Mouse (Mus musculus): Measurements from ENCODE around the gene Apobec2.

Gene Apobec2

DNA sequence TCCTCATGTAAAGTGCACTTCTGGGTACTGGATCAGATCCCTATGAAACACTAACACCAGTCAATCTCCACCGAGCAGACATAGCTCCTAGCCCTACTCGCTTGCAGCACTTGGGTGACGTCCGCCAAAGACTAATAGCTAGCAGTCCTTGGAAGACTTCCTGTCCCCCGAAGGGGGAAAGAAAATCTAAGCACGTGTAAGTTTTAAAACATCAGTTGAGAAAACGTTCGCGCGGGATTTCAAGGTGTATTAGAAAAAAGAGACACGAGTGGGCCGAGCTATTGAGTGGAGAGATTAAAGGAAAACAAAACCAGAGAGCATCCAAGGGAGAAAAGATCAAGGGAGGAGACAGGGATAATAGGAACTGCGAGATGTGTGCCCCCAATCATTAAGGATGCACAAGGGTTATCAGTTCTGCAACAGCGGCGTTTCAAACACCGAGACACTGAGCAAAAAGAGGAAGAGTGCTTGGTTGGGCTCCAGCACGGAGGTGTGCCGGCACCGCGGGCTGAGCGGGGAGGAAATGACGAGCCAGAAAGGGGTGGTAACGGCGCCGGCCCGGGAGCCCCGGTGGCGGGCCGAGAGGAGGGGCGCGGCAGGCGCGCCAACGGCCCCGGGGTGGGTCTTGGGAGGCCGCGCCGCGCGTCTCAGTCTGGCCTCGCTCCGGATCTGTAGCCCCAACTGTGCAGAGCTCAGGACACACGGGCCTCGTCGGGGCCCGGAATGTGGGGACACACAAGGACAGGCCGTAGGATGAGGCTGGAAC is 24.0 kb downstream of the Apobec2 start:
- DNase-seq (ENCODE audit: low spot score) = peak; percentile 62

DNA sequence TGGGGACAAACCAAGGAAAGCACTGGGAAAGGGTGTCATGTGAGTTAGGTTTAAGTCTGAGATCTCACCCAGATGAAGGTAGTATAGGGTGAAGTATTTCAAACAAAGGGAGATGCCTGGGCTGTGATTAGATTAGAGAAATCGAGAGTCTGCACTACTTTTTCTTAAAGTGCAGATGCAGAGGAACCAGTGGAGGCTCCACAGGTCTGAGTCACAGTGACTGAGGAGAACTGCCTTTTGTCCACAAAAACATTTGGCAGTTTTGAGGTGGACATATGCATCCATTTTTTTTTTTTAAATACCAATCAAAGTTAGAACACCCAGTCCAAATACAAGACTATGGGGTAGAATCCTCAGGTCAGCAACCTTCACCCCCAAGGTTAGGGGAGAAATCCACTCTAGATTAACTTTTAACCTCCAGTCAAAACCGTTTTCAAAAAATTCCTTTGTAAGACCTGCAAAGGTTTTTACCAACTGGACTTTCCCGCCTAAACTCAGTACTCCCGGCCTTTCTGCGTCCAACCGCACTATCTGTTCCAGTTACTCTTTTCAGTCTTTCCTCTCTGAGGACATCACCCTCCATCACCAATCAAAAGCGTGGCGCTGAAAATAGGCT is 24.7 kb downstream of the Apobec2 start:
- DNase-seq (ENCODE audit: low spot score) = no peak

DNA sequence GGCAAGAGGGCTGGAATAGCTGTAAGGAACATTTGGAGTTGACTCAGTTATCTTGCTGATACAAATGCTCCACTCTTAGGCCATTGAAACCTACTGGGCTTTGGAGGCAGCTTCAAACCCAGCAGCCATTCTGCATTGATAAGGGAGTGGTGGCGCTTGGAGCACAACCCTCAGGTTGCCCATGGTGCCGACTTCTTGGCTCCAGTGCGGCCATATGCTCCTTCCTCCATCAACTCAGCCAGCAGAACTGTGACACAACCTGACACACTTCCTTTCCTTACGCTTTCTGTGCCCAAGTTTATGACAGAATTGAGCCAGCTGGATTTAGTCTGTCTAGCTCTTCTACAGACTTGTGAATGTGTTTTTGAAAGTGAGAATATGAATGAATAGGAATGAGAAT is 25.6 kb downstream of the Apobec2 start:
- DNase-seq (ENCODE audit: low spot score) = no peak

DNA sequence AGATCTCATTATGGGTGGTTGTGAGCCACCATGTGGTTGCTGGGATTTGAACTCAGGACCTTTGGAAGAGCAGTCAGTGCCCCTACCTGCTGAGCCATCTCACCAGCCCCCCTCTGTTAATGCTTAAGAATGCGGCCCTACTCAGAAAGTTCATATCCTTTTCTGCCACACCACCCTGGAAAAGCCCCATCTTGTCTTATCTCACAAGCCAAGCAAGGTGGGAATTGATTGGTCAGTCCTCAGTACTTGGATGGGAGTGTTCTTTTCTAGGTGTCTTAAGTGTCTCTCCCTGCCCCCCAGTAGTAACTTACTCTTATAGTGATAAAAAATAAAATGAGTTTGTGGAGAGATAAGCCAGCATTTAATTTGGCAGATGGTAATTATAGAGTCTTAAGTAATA is 28.0 kb downstream of the Apobec2 start:
- DNase-seq (ENCODE audit: low spot score) = no peak

DNA sequence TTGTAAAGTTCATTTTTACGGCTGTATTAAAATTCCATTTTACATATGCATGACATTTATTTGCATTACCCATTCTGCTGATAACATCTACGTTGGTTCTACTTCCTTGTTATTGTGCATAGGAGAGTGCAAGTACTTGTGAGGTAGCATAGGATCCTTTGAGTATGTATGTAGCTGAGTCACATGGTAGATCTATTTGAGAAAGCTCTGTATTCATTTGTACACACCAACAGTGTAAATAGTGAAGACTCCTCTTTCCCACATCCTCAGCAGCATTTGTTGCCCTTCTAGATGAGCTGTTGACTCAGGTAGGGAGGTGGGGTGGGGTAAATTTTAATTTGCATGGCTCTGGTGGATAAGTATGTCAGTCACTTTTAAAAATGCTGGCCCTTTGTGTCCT is 28.9 kb downstream of the Apobec2 start:
- DNase-seq (ENCODE audit: low spot score) = no peak

DNA sequence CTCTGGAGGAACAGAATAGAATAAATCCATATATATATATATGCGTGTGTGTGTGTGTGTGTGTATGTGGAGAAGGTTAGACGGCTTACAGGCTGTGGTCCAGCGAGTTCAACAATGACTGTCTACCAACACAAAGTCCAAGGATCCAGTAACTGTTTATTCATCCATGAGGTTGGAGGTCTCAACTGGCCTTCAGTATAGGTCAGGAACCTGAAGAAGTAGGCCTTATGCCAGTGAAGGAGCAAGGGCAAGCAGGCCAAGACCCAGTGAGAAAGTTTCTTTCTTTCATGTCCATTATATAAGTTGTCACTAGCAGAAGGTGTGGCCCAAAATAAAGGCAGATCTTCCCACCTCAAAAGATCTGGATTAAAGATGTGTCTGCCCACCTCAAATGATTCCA is 30.0 kb downstream of the Apobec2 start:
- no peak for DNase-seq (ENCODE audit: low spot score)

DNA sequence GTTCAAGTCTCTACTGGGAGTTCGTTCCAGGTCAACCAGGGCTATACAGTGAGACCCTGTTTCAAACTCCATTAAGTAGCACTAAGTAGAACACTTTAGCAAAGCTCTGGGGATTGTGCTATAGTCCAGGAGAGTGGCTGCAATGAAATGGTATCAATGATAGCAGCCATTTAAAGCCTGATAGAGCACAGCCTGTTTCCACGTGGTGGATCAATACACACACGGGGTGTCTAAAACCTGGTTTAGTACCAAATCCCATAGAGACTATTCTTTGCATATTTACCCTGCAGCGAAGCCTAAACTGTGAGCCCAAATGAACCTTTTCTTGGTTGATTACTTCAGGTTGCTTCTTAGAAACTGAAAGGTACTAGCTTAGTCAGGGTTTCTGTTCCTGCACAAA is 31.0 kb downstream of the Apobec2 start:
- no peak for DNase-seq (ENCODE audit: low spot score)

DNA sequence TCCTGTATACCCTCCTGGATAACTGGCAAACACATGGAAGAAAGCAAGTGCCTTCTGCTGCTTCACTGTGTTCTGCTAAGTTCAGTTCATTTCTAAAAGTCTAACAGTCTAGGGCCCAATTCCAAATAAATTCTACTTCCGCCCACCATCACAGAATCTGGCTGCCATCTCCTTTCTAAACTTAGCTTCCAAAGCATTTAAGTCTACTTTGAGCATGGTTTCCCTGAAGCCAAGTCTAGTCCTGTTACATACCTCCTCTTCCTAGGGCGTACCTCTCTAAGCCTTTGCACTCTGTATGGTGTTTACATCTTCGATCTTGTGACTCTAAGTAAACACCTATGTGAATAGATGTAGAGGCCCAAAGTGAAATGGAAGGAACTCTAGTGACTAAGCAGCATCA is 40.1 kb downstream of the Apobec2 start:
- no peak for DNase-seq (ENCODE audit: low spot score)

DNA sequence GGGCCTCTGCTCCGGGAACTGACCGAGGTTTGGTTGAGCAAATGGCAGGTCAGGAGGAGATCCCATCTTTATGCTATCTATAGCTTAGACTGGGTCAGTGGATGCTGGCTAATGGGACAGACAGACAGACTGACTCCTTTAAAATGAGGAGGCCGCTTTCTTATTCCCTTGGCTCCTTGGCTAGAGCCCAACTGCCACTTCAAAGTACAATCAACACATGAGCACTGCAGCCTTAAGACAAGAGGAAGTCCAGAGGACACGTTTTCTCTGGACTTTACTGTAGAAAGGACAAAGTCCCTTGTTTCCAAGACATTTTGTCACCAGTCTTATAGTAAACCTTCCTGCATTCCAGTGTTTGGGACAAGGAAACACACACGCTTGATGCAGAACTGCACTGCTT is 41.3 kb downstream of the Apobec2 start:
- DNase-seq (ENCODE audit: low spot score) = no peak

DNA sequence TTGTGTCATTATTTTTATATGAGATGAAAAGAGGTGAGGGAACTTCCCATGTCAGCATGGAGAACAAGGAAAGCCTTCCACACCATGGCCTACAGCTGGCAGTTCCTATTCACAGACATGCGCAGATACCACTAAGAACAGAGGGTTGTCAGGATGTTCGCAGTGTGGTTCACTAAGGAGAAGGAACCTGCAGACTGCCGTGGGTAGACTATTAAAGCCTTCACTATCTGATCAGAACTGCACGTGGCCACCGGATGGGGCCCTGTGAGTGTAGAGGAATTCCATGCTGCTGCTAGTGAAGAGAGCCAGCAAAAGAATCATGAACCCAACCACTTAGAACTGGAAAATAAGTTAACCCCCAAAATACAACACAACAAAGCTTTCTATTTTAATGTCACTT is 43.3 kb downstream of the Apobec2 start:
- no peak for DNase-seq (ENCODE audit: low spot score)

DNA sequence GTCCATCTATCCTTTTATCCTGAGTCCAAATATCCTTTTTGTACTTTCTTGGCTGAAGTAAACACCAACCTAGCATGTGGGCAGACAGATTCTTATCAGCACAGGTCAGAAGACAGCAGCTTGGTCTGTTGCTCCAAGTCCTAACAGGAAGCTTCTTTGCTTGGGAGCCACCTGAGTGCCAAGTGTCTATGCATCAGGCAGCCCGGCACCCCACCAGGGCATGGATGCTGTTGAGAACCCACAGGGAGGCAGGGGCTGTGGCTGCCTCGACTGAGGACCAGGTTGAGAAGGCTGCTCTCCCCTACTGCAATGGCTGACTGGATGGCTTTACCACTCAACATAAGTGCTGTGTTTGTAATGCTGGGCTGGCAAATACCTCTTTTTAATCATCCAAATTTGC is 44.1 kb downstream of the Apobec2 start:
- no peak for DNase-seq (ENCODE audit: low spot score)

DNA sequence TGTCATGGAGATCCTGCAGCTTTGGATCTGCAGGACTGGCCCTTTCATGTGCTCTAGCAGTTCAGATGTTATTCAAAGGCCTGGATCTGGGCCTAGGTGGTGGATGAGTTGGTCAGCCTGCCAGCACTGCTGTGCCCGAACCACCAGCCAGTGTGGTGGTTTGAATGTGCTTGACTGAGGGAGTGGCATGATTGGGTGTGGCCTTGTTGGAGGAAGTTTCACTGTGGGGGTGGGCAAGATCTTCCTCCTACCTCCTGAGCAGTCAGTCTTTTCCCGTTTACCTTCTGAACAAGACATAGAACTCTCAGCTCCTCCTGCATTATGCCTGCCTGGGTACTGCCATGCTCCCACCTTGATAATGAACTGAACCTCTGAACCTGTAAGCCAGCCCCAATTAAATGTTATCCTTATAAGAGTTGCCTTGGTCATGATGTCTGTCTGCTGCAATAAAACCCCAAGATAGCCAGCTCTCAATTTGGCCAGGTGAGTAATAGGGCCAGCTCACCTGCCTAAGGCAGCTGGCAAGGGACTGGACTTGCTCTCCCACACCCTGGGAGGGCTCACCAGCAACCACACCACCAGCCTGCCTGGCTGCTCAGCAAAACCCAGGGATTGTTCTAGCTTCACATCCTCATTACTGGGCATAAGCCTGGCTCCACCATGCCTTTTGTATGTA is 46.8 kb downstream of the Apobec2 start:
- no peak for DNase-seq (ENCODE audit: low spot score)

DNA sequence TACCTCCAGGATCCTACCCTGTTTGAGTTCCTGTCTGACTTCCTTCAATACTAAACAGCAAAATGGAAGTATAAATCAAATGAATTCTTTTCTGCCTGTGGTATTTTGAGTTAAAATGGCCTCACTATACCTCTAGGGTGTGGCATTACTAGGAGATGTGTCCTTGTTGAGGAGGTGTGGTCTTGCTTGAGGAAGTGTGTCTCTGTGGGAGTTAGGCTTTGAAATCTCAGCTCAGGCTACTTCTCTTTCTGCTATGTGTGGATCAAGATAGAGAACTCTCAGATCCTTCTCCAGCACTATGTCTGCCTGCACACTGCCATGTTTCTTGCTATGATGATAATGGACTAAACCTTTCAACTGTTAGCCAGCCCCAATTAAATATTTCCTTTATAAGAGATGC is 53.7 kb downstream of the Apobec2 start:
- DNase-seq (ENCODE audit: low spot score) = no peak

DNA sequence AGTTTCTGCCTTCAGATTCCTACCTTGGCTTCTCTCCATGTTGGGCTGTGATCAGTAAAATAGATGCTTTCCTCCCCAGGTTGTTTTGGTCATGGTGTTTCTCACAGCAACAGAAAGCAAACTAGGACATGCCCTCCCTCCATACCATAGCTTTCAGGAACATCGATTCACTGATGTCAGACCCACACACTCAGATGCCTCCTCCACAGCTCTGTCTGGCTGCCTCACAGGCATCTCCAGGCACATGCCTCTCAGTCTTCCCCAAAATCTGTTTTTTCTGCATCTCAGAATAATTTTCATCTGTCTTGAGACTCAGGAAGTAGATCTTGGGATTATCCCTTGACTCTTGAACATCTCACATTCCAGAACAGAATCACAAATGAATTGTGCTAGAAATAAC is 56.6 kb downstream of the Apobec2 start:
- DNase-seq (ENCODE audit: low spot score) = no peak

DNA sequence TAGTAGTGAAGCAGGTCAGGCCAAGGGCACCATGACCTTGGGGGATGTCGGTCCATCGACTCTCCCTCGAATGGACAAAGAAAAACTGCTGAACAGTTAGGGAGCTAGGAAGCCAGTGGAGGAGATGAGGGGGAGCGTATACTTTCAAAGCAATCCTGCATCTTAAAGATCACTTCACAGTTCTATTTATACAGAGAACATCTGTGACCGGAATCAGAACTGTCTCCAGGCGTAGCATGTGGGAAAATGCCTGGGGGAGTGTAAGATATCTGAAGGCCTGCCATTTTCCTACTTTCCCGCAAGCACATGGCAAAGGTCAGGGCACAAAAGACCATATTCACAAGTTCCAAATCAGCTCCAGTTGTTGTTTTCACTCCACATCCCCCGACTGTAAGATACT is 59.7 kb downstream of the Apobec2 start:
- DNase-seq (ENCODE audit: low spot score) = no peak

DNA sequence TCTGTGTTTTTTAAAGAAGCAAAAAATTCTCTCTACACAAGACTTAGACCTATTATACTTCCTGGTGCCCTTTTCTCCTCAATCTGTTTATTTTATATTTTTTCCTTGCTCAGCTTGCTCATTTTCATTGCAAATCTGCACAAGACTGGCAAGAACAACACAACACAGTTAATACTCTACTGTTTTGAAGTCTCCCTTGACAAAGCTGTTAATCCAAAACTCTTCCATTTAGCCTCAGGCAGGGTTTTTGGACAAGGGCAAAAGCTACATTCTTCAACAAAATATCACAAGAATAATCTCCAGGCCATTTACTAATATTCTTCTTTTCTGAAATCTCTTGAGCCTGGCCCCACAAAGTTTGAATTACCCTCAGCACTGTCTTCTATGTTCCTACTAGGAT is 61.1 kb downstream of the Apobec2 start:
- no peak for DNase-seq (ENCODE audit: low spot score)

Measured in adipocyte (in vitro differentiated cells).